Mouse (Mus musculus) brain, embryonic 14.5 days (tissue): ENCODE results near the gene Gm5134.

Experiments
- CTCF ChIP-seq: fragments of 200-500 bp; IDR thresholded peaks from 2 replicates; pipeline ENCODE4 v1.5.1; 2012; ENCODE audit warnings: inconsistent platforms, mild to moderate bottlenecking, moderate library complexity, borderline replicate concordance; ENCODE audit not compliant: insufficient read depth, insufficient read length; ENCODE audit errors: extremely low read depth
- POLR2A ChIP-seq: fragments of 200-500 bp; IDR thresholded peaks from 2 replicates; pipeline ENCODE4 v1.6.1; 2012; ENCODE audit warnings: mild to moderate bottlenecking, inconsistent platforms, borderline replicate concordance; ENCODE audit not compliant: poor library complexity, insufficient read depth, insufficient read length, severe bottlenecking; ENCODE audit errors: extremely low read depth

GRCm38 (mm10) chr10:76051860-76052259, 97.5 kb downstream of the Gm5134 start:
- TF ChIP-seq POLR2A = no peak
- no peak for TF ChIP-seq CTCF
